Mouse (Mus musculus) adrenal gland, adult 18-20 months (tissue): ENCODE data around the gene Fam228b. TPM values are rescaled to one million over a fixed set of nuclear protein-coding genes. Genes with fewer than 3 reads are reported as not detected.
A peak's percentile ranks its signal among the peaks of the same experiment; 100 is the strongest.
"Not testable (repeated sequence)": the region's sequence is repeated elsewhere in the genome, so short reads cannot be mapped to it uniquely, and the experiment has no call there.

Source experiments
- DNase-seq, 2 experiments: peaks; one replicate each; pipeline ENCODE4 v3.0.0; 2021 to 2022; ENCODE audit warnings: low spot score in 2 of 2
- long read RNA-seq, 2 experiments: library from polyadenylated mRNA; stranded (forward); transcript quantifications; one replicate each; pipeline ENCODE4 v2.0.0; 2021
- total RNA-seq, 2 experiments: library from RNA; stranded (reverse); gene quantifications; 1 replicate in 1 of 2; 2 replicates in 1 of 2; pipeline ENCODE4 v1.2.3; 2021

The Fam228b gene
- total RNA-seq: 1 to 10 TPM; 3.3 to 6.1 TPM
- long read RNA-seq, experiment 1: 0 reads
- long read RNA-seq, experiment 2: 0 reads

GRCm38 (mm10) chr12:4768492-4769332 is at the start of gene Fam228b, which contains the start of gene Pfn4:
Gene Fam228b (minus strand): TSS chr12:4769267.
Gene Pfn4 (plus strand): TSS chr12:4769022.
- peak; percentile 96 to 97 for DNase-seq

- peak; percentile 96 to 97 for DNase-seq
These were observed 48.5 kb upstream of the Fam228b start, which contains the start of gene Sf3b6 for GRCm38 (mm10) chr12:4817361-4818101. Gene Sf3b6 (plus strand): TSS chr12:4817544.

- no peak for DNase-seq
These were observed 47.8 kb upstream of the Fam228b start for GRCm38 (mm10) chr12:4816680-4817360.

- no peak for DNase-seq
These were observed 44.6 kb upstream of the Fam228b start for GRCm38 (mm10) chr12:4813636-4814035.

- DNase-seq: no peak
These were observed 42.6 kb upstream of the Fam228b start for GRCm38 (mm10) chr12:4811705-4812104.

GRCm38 (mm10) chr12:4811036-4811435 is 42.0 kb upstream of the Fam228b start:
- DNase-seq: no peak

GRCm38 (mm10) chr12:4797471-4797870 is 28.4 kb upstream of the Fam228b start:
- not testable (repeated sequence) for DNase-seq

GRCm38 (mm10) chr12:4793718-4794117 is 24.7 kb upstream of the Fam228b start:
- DNase-seq: no peak

- DNase-seq: not testable (repeated sequence)
These were observed 19.1 kb upstream of the Fam228b start for GRCm38 (mm10) chr12:4788128-4788527.

- DNase-seq: no peak
These were observed 15.4 kb upstream of the Fam228b start for GRCm38 (mm10) chr12:4784466-4784865.

- DNase-seq: no peak
These were observed 14.5 kb upstream of the Fam228b start for GRCm38 (mm10) chr12:4783598-4783997.

- DNase-seq: not testable (repeated sequence)
These were observed 12.8 kb upstream of the Fam228b start for GRCm38 (mm10) chr12:4781725-4782404.

GRCm38 (mm10) chr12:4781270-4781669 is 12.2 kb upstream of the Fam228b start:
- DNase-seq: no peak

- DNase-seq: no peak
These were observed 11.2 kb upstream of the Fam228b start for GRCm38 (mm10) chr12:4780245-4780644.

- no peak for DNase-seq
These were observed 8.7 kb upstream of the Fam228b start for GRCm38 (mm10) chr12:4777734-4778133.

- no peak for DNase-seq
These were observed 6.5 kb upstream of the Fam228b start for GRCm38 (mm10) chr12:4775588-4775949.

GRCm38 (mm10) chr12:4774895-4775587 is 6.0 kb upstream of the Fam228b start:
- no peak for DNase-seq

- no peak for DNase-seq
These were observed 261 bp upstream of the Fam228b start for GRCm38 (mm10) chr12:4769333-4769723.

GRCm38 (mm10) chr12:4757060-4757459 is 12.0 kb downstream of the Fam228b start:
- DNase-seq: no peak

- DNase-seq: not testable (repeated sequence)
These were observed 14.6 kb downstream of the Fam228b start for GRCm38 (mm10) chr12:4754451-4754850.
